Mouse (Mus musculus): ENCODE results near the gene Kcnk2. TPM values are rescaled to one million over a fixed set of nuclear protein-coding genes. Genes with fewer than 3 reads are reported as not detected.
"Not testable (repeated sequence)": the region's sequence is repeated elsewhere in the genome, so short reads cannot be mapped to it uniquely, and the experiment has no call there.

Gene Kcnk2
- polyA plus RNA-seq, 1 experiment from 2014 or later, result not detected

DNA sequence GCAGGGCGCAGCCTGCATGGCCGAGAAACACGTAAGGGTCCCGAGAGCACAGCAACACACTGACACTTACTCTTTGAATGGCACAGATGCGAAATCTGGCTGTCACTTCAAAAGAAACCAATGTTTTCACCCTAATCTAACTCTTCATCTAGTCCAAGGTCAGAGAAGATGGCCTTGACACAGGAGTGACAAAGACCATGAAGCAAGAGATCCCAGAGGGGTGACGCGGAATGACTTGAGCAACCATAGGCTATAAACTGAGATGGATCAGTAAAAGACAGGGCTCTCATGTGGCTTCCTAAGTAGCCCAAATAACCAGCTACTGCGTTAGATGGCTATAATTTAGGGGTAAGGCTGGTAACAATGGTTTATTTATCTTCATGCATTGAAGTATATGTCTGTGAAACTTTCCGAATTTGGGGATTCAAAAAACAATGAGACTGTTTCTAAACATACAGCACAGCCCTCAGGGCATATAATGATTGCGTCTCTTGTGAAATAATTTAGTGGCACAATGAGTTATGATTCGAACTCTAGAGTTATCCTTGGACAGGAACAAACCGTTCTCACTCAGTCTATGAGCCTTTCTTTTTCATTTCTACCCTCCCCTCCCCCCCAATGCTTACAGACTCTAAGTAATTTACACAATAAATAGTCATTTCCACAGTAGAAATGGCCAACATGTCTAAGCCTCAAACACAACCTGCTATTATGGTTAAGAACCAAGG lies 108.2 kb downstream of the Kcnk2 start:
- CTCF ChIA-PET, result no interaction called here
- H3K27me3 ChIP-seq, result peaks cover 33% of the 10 kb centered on the region
- POLR2A ChIA-PET, result no interaction called here
- no peak for TF ChIP-seq CTCF (IDR thresholded peaks at IDR 0.05)
- DNase-seq (ENCODE audit: low read depth, low spot score) (no peak), ATAC-seq (no peak)
- in situ Hi-C loops (cut with MboI; ENCODE audit: low pct_unique_long_range_greater_than_20kb), result no loop called here

- in situ Hi-C loops (cut with MboI; ENCODE audit: low pct_unique_long_range_greater_than_20kb), result no loop called here
- ChIA-PET POLR2A (no interaction called here), CTCF (no interaction called here)
- ATAC-seq (no peak), DNase-seq (ENCODE audit: low read depth, low spot score) (no peak)
- no peak for TF ChIP-seq CTCF (IDR thresholded peaks at IDR 0.05)
- peaks cover 27% of the 10 kb centered on the region for H3K27me3 ChIP-seq
Measured at GRCm38 (mm10) chr1:189290885-189291284, 111.2 kb downstream of the Kcnk2 start.

DNA sequence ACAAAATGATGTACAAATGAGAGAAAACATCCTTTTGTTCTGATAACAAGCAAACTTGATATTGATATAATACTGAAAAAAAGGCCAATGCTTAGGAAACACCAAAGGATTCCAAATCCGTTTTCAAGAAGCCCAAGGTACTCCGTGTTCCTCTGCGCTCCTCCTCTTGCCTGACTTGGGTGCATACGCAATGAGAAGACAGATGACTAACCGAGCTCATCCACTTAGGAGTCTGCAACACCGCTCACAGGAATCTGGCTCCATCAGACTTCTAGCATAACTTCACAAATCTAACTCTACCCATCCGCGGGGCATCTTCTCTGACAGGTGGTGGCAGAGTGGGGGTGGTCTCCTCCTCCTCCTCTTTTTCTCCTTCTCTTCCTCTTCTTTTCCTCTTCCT lies 113.1 kb downstream of the Kcnk2 start:
- in situ Hi-C loops (cut with MboI; ENCODE audit: low pct_unique_long_range_greater_than_20kb), result no loop called here
- peaks cover 15% of the 10 kb centered on the region for H3K27me3 ChIP-seq
- no peak for DNase-seq (ENCODE audit: low read depth, low spot score)
- no peak for TF ChIP-seq CTCF (IDR thresholded peaks at IDR 0.05)
- no peak for ATAC-seq
- CTCF ChIA-PET, result no interaction called here
- POLR2A ChIA-PET, result no interaction called here

GRCm38 (mm10) chr1:189272281-189272680 lies 129.8 kb downstream of the Kcnk2 start:
- H3K27me3 ChIP-seq, result peaks cover 21% of the 10 kb centered on the region
- TF ChIP-seq CTCF (IDR thresholded peaks at IDR 0.05), result no peak
- in situ Hi-C loops (cut with MboI; ENCODE audit: low pct_unique_long_range_greater_than_20kb), result no loop called here
- ATAC-seq (no peak), DNase-seq (ENCODE audit: low read depth, low spot score) (no peak)
- POLR2A ChIA-PET, result no interaction called here
- CTCF ChIA-PET, result no interaction called here

GRCm38 (mm10) chr1:189253631-189254030 lies 148.4 kb downstream of the Kcnk2 start:
- no peak for ATAC-seq
- ChIA-PET CTCF (no interaction called here), POLR2A (no interaction called here)
- no peak for DNase-seq (ENCODE audit: low read depth, low spot score)
- in situ Hi-C loops (cut with MboI; ENCODE audit: low pct_unique_long_range_greater_than_20kb), result no loop called here
- no peak for TF ChIP-seq CTCF (IDR thresholded peaks at IDR 0.05)
- H3K27me3 ChIP-seq, result no peaks in the 10 kb centered on the region

GRCm38 (mm10) chr1:189253207-189253606 lies 148.9 kb downstream of the Kcnk2 start:
- ATAC-seq (no peak), DNase-seq (ENCODE audit: low read depth, low spot score) (no peak)
- in situ Hi-C loops (cut with MboI; ENCODE audit: low pct_unique_long_range_greater_than_20kb), result no loop called here
- CTCF ChIA-PET, result no interaction called here
- POLR2A ChIA-PET, result no interaction called here
- no peaks in the 10 kb centered on the region for H3K27me3 ChIP-seq
- peak; percentile 42 for TF ChIP-seq CTCF (IDR thresholded peaks at IDR 0.05)

GRCm38 (mm10) chr1:189243206-189243605 lies 158.9 kb downstream of the Kcnk2 start:
- CTCF ChIA-PET; DNase-seq (ENCODE audit: low read depth, low spot score); in situ Hi-C loops (cut with MboI; ENCODE audit: low pct_unique_long_range_greater_than_20kb); ATAC-seq; POLR2A ChIA-PET; H3K27me3 ChIP-seq: not testable (repeated sequence)

- no peak for ATAC-seq
- ChIA-PET POLR2A (no interaction called here), CTCF (interaction anchor here (0.6 kb wide), 1 partner anchor 11 kb away, joined by 3 read pairs; no protein-coding TSS in a partner anchor)
- no peak for TF ChIP-seq CTCF (IDR thresholded peaks at IDR 0.05)
- H3K27me3 ChIP-seq, result peaks cover 3% of the 10 kb centered on the region
- DNase-seq (ENCODE audit: low read depth, low spot score), result no peak
- in situ Hi-C loops (cut with MboI; ENCODE audit: low pct_unique_long_range_greater_than_20kb), result no loop called here
Measured at GRCm38 (mm10) chr1:189235261-189235660, 166.8 kb downstream of the Kcnk2 start.

GRCm38 (mm10) chr1:189232829-189233228 lies 169.2 kb downstream of the Kcnk2 start:
- TF ChIP-seq CTCF (IDR thresholded peaks at IDR 0.05), result no peak
- CTCF ChIA-PET, result interaction anchor here (0.9 kb wide), 1 partner anchor 209 kb away, joined by 3 read pairs; no protein-coding TSS in a partner anchor
- DNase-seq (ENCODE audit: low read depth, low spot score) (no peak), ATAC-seq (no peak)
- in situ Hi-C loops (cut with MboI; ENCODE audit: low pct_unique_long_range_greater_than_20kb), result no loop called here
- peaks cover 3% of the 10 kb centered on the region for H3K27me3 ChIP-seq
- POLR2A ChIA-PET, result no interaction called here

DNA sequence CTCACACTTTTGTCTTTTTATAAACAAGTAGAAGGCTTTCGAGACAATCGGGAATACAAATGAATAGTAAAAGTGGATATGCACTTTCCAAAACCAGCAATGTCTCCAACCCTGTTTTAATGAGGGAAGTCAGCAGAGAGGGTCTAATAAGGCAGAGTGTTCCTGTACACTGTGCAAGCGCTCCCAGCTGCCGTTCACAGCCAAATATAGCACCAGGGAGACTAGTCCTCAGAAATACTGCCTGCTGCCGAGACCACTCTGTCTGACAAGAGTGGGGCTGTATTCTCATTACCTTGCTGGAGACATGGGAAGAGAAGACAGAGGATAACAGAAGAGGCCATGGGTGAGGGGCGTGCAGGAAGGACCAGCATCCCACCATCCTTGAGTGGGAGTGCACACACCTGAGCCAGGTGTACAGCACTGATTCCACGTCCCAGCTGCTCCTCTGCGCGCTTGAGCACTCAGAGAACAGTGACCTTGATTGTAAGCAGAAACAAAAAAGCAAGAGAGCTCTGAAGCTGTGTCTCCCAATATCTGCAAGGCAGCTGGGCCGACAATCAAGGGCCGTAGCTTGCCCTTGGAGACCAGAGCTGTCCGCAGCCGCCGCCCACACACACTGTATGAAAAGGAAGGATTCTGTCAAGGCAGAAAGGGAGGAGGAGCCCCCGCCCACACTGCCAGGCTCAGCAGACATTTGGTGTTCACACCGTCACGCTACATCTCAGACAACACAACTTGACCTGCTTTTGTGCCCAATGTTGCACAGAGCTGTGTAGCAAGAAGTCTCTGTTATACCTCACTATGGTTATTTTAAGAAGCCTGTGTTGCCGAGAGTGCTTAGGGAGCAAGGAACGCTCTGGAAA lies 173.6 kb downstream of the Kcnk2 start:
- DNase-seq (ENCODE audit: low read depth, low spot score) (no peak), ATAC-seq (peak; percentile 10)
- in situ Hi-C loops (cut with MboI; ENCODE audit: low pct_unique_long_range_greater_than_20kb), result no loop called here
- no peak for TF ChIP-seq CTCF (IDR thresholded peaks at IDR 0.05)
- ChIA-PET CTCF (no interaction called here), POLR2A (no interaction called here)
- H3K27me3 ChIP-seq, result peaks cover 6% of the 10 kb centered on the region

DNA sequence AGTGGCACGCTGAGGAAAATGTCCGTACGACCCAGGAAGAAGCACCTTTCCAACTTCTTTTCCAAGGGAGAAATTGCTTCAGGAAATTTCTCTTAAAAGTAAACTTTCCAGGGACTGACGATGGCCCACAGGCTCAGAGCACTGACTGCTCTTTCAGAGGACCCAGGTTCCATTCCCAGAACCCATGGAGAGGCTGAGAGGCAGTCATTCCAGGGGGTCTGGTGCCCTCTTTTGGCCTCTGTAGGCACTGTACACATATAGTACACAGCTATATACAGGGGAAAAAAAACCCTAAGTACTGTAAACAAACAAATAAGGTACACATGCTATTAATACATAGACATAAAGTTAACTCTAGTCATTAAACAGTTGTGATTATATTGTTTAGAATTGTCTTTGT lies 174.6 kb downstream of the Kcnk2 start:
- in situ Hi-C loops (cut with MboI; ENCODE audit: low pct_unique_long_range_greater_than_20kb), result no loop called here
- ATAC-seq (no peak), DNase-seq (ENCODE audit: low read depth, low spot score) (no peak)
- TF ChIP-seq CTCF (IDR thresholded peaks at IDR 0.05), result no peak
- ChIA-PET POLR2A (no interaction called here), CTCF (no interaction called here)
- peaks cover 6% of the 10 kb centered on the region for H3K27me3 ChIP-seq

Data from Patski (cell line).